Mouse (Mus musculus) spleen, adult 12 weeks (tissue): Measurements from ENCODE around the gene Cd2bp2.

Source experiments
- DNase-seq: peaks from one replicate; pipeline ENCODE4 v3.0.0; 2022; ENCODE audit warnings: low spot score

Gene Cd2bp2

GRCm38 (mm10) chr7:127195544-127196295 is at the start of gene Cd2bp2:
Cd2bp2 (minus strand) TSS chr7:127196050.
- DNase-seq: peak; percentile 88

DNA sequence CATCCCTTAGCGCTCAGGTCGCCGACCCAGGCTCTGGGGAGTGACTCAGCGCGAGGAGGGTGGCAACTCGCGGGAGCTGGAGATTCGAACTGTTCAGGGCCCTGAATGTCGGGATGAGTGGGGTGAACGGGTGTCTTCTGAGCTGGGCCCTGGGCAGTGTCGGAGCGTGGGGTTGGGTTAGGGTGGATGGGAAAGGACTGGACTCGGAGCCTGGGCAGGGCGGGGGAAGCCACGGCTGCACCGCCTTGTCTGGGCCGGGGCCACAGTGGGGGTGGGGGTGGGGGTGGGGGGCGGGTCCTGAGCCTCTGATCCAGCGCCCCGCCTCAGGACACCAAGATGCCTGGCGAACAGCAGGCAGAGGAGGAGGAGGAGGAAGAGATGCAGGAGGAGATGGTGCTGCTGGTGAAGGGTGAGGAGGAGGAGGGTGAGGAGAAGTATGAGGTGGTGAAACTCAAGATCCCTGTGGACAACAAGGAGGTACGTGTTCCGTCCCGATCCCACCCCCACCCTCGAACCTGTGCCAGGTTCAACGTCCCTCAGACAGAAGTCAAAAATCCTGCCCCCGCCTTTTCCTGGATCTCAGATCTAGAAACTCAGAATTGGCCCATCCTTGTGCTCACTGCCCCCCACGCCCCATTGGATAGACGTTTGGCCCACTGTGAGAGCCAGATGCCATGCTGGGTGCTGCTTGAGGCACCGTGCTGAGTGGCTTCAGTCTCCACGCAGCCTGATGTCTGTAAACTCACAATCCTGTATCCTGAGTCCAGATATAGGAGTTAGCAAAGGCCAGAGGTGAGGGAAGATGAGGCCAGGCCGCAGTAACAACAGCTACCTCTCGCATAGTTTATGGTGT is 49.0 kb upstream of the Cd2bp2 start:
- DNase-seq: no peak

DNA sequence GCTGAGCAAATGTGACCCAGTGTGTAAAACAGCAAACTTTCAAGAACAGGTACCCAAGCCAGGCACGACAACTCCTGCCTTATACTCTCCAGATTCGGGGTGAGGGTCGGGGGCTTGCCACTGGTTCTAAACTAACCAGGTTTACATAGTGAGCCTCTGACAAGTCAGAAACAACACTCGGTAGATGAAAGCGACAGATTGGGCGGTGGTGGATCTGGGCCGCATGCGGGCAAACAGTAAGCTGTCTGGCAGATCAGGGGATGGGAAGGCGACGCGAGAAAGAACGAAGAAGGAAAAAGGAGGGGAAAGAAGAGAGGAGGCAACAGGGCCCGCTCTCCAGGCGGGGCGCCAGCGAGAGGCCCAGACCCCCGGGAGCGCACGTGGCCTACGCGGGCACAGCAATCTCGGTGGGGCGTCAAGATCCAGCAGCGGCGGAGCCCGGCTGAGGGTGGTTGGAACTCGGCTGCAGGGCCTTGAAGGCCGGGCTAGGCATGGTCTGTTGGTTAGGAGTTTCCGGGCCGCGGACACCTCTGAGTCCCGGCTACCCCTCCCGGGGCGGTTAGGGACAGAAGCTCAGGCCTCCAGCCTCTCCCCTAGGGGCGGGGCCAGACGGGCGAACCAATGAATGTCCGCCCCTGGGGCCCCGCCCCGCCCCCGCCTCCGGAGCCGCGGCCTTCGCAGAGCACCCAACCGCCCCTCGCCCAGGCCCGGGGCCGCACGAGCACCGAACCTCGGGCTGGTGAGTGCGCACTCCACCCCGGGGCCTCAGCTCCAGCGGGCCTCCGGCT is 48.2 kb upstream of the Cd2bp2 start, which contains the start of gene Zfp771:
Gene Zfp771 (plus strand): TSS at position 405 of the 788 bp plus-strand sequence.
- peak; percentile 88 for DNase-seq

DNA sequence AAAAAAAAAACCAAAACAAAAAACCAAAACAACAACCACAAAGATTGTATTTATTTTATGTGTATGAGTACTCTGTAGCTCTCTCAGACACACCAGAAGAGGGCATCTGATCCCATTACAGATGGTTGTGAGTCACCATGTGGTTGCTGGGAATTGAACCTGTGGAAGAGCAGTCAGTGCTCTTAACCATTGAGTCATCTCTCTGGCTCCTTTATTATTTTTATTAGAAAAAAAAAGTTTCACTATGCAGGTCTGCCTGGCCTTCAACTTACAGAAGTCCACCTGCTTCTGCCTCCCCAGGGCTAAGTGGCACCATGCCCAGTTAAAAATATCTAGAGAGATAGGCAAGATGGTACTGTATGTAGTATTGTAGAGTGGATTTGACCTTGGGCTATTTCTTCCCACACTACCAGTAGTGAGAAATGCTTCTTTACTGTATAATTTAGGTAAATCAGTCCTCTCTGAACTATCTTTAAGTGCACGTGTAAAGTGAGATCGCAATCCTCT is 47.6 kb upstream of the Cd2bp2 start:
- DNase-seq: no peak

DNA sequence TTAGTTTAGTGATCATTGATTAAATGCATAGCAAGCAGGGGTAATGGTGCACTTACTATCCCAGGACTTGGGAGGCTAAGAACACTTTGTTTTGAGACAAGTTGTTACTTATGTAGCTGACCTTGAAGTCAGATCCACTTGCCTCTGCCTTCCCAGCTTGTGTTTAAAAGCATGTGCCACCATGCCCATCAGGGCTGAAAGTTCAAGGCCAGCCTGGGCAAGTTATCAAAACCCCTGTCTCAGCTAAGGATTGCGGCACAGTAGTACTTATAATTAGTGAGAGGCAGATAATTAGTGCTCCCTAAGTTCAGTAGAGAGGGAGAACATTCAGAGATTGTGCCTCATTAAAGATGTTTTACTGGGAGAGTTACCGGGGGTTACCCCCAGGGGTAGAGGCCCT is 38.9 kb upstream of the Cd2bp2 start:
- DNase-seq: no peak

GRCm38 (mm10) chr7:127233765-127234164 is 37.9 kb upstream of the Cd2bp2 start:
- no peak for DNase-seq

- DNase-seq: no peak
These were observed 37.5 kb upstream of the Cd2bp2 start for GRCm38 (mm10) chr7:127233368-127233749.

DNA sequence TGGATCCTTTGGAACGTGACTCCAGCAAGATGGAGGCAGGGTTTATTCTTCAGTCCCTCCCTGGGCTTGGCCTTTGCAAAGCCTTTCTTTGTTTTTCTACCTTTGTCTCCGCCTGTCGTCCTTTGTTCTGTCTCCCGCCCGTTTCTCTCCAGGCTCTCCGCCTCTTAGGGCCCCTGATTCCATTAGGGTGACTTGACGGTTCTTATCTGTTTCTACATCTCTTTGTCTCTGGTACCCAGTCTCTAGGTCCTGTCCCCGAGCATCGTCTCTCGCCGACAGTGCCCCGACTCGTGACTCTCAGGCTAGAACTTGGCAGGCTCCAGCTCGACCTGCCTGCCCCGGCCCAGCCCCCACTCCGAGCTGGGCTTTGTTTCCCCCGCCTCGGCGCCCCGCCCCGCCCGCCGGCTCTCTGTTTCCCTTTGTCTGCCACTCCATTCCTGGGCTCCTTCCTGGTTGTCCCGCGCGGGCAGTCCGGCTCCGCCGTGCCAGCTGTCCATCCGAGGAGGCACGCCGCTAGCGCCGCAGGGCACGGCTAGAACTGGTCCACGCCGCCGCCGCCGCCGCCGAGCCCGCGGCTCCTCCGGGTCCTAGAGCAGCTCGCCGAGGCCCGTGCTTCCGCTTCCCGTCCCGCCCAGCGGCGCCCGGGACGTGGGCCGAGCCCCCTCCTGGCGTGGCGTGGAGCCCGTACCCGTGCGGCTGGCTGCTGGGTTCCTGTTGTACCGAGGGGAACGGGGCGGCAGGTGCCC is 36.9 kb upstream of the Cd2bp2 start, which contains the start of the genes Zfp553 and Sept1:
Gene Zfp553 (plus strand): TSS at position 440 of the 746 bp plus-strand sequence.
Gene Sept1 (minus strand): TSS at position 509 of the 746 bp plus-strand sequence.
- DNase-seq: peak; percentile 80

GRCm38 (mm10) chr7:127231826-127232621 is 36.2 kb upstream of the Cd2bp2 start:
- no peak for DNase-seq

DNA sequence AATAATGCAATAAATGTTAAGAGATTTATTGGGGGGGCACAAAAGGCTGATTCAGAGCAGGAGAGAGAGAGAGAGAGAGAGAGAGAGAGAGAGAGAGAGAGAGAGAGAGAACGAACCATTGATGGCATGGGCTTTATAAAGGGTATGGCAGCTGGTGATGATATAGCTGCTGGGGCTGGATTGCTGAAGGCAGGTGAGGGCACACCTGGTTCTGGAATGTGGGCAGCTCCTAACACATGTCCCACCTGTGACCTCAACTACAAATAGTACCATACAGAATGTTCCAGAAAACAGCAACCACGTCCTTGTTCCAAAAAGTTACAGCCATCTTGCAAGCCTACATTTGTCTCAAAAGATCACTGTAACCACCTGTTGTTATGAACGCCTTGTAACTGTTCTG is 35.5 kb upstream of the Cd2bp2 start:
- DNase-seq: no peak

DNA sequence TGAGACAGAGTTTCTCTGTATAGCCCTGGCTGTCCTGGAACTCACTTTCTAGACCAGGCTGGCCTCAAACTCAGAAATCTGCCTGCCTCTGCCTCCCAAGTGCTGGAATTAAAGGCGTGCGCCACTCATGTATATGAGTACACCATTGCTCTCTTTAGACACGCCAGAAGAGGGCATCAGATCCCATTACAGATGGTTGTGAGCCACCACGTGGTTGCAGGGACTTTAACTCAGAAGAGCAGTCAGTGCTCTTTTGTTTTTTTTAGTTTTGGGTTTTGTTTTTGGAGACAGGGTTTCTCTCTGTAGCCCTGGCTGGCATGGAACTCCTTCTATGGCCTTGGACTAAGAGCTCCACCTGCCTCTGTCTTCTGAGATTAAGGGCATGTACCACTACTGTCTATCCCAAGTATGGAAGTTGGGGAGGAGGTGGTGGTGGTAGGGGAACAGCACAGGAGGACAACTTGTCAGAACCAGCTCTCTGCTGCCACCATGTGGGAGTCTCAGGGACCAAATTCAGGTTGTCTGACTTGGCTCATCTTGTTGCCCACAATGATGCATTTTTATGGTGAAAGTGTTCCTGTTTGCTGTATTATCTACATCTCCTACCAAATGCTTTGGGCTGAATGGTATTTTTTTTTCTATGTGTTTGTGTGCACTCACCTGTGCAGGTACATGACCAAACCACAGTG is 32.9 kb upstream of the Cd2bp2 start:
- peak; percentile 80 for DNase-seq

GRCm38 (mm10) chr7:127225147-127225995 is 29.5 kb upstream of the Cd2bp2 start:
- peak; percentile 52 for DNase-seq

- no peak for DNase-seq
These were observed 28.8 kb upstream of the Cd2bp2 start for GRCm38 (mm10) chr7:127224616-127225015.

GRCm38 (mm10) chr7:127223515-127224478 is 27.9 kb upstream of the Cd2bp2 start:
- DNase-seq: no peak

DNA sequence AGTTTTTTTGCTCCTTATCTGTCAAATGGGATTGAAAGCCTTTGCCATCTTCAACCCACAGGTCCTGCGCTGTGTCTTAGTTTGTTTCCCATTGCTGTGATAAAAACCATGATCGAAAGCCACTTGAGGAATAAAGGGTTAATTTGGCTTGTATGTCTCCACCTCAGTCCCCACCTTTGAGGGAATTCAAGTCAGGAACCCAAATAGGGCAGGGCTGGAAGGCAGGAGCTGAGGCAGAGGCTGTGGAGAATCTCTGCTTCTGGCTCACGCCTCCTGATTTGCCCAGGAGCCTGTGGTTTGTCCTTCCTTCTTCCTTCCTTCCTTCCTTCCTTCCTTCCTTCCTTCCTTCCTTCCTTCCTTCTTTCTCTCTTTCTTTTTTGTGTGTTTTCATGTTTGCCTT is 27.3 kb upstream of the Cd2bp2 start:
- no peak for DNase-seq

DNA sequence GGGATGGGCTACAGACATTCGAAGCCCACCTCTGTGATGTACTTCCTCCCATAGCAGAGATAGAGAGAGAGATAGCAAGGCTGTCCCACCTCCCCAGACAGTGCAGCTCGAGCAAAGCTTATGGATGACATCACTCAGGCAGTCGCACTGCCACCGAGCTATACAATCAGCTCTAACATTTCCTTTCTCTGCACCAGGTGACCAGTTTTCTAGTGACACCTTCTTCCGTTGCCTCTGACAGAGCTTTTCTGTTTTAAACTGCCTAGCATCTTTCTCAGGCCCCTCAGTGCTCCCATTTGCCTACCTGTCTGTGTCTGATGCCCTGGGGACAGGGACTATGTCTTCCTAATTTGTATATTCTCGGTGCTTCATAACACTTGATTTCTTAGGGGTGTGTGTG is 24.6 kb upstream of the Cd2bp2 start:
- DNase-seq: no peak

GRCm38 (mm10) chr7:127218670-127219069 is 22.8 kb upstream of the Cd2bp2 start:
- no peak for DNase-seq
